Mouse (Mus musculus): ENCODE data around the gene Maml1.

- TF ChIP-seq CTCF (IDR thresholded peaks at IDR 0.05; ENCODE audit: low read depth, low read length) (peak; percentile 64), EP300 (IDR thresholded peaks at IDR 0.05; ENCODE audit: insufficient read depth, low read depth, low read length) (no peak), POLR2A (IDR thresholded peaks at IDR 0.05; ENCODE audit: insufficient read depth, low read length) (no peak)
These were observed 30.1 kb downstream of the Maml1 start for GRCm38 (mm10) chr11:50262020-50262419.

Data from ES-Bruce4 (cell line).